Mouse (Mus musculus): ENCODE results near the gene Pigk. TPM values are rescaled to one million over a fixed set of nuclear protein-coding genes. Genes with fewer than 3 reads are reported as not detected.

Gene Pigk
- polyA plus RNA-seq, 1 experiment, result 5.8 TPM

DNA sequence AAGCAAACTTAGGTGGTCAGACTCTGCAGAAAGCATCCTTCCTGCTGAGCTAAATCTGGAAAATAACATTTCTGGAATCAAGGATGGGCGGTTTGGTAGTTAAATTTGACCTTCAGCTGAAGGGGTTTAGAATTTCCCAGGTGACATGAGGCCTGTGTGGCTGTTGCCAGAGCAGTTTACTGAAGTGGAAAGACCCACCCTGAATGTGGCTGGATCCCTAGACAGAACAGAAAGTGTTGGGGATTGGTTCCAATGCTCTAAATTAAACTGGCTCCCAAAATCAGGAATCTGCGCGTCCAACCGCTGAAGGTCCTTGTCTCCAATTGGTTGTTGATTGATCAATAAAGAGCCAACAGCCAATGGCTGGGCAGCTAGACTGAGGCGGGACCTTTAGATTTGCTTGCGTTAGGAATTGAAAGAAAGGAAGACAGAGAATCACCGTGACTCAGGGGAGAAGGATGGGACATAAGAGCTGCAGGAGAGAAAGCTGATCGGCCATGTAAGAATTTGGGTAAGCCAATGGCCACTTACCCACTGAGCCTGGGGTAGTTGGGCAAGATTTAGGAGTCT is 11.5 kb upstream of the Pigk start:
- Histone ChIP-seq H3K4me3 (ENCODE audit: extremely low read depth, insufficient read depth, insufficient read length) (no peak overlapping the region), H3K4me1 (ENCODE audit: control insufficient read depth, insufficient read depth, insufficient read length) (no peaks in the 10 kb centered on the region), H3K36me3 (ENCODE audit: control insufficient read depth, insufficient read depth, low read length) (no peaks in the 10 kb centered on the region), H3K27ac (ENCODE audit: insufficient read depth, low read length) (no peak overlapping the region), H3K27me3 (ENCODE audit: control insufficient read depth, insufficient read depth, low read length) (no peaks in the 10 kb centered on the region)
- no peak for DNase-seq (ENCODE audit: low read depth in 1 of 2, low spot score in 2 of 2)
- TF ChIP-seq POLR2A (IDR thresholded peaks at IDR 0.05; ENCODE audit: low read depth, low read length) (no peak), CTCF (IDR thresholded peaks at IDR 0.05; ENCODE audit: extremely low read depth, insufficient read depth, insufficient read length, insufficient replicate concordance) (no peak)
- WGBS, result 66% methylated on average over 8 of the region's 8 CpGs

DNA sequence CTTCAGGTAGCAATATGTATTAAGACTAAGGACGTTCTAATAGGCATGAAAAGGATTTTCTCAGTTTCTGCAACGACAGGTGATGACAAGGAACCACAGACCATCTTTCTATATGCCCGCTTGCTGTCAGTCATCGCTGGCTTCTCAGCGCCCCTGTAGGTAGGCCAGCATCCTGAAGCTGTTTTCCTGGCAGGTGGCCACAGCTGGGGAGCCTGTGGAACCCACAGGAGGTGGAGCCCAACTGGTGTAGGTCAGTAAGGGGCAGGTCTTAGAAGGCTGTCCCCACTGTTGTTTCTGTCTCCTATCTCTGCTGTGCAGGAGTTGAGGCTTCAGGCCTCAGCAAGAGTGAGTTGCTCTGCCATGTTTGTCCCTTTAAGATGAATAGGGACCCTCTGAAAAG is 8.1 kb upstream of the Pigk start:
- 78% methylated on average over 5 of the region's 5 CpGs for WGBS

DNA sequence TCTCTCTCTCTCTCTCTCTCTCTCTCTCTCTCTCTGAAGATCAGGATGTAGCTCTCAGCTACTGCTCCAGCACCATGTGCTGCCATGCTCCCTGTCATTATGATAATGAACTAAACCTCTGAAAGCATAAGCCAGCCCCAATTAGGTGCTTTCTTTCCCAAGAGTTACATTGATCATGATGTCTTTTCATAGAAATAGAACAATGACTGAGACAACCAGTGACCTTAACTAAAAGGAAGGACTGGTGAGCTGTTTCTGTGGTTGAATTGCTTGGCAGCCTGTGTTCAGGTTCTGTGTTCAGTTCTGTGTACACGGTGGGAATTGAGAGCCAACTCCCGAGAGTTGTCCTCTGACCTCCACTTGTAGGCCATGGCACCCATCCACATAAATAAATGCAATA is 7.0 kb upstream of the Pigk start:
- Histone ChIP-seq H3K36me3 (ENCODE audit: control insufficient read depth, insufficient read depth, low read length) (no peaks in the 10 kb centered on the region), H3K4me1 (ENCODE audit: control insufficient read depth, insufficient read depth, insufficient read length) (no peaks in the 10 kb centered on the region), H3K4me3 (ENCODE audit: extremely low read depth, insufficient read depth, insufficient read length) (no peak overlapping the region; the same call in 1 of the 2 replicates), H3K27ac (ENCODE audit: insufficient read depth, low read length) (no peak overlapping the region), H3K27me3 (ENCODE audit: control insufficient read depth, insufficient read depth, low read length) (peaks cover under 1% of the 10 kb centered on the region; the same call in 1 of the 2 replicates)
- 86% methylated on average over 2 of the region's 2 CpGs for WGBS
- TF ChIP-seq CTCF (IDR thresholded peaks at IDR 0.05; ENCODE audit: extremely low read depth, insufficient read depth, insufficient read length, insufficient replicate concordance) (no peak), POLR2A (IDR thresholded peaks at IDR 0.05; ENCODE audit: low read depth, low read length) (no peak)
- DNase-seq (ENCODE audit: low read depth in 1 of 2, low spot score in 2 of 2), result no peak

More for the DNA sequence above, 8.1 kb upstream of the Pigk start:
- no peak for TF ChIP-seq POLR2A (IDR thresholded peaks at IDR 0.05; ENCODE audit: low read depth, low read length)
- TF ChIP-seq CTCF (IDR thresholded peaks at IDR 0.05; ENCODE audit: extremely low read depth, insufficient read depth, insufficient read length, insufficient replicate concordance), result no peak
- Histone ChIP-seq H3K27ac (ENCODE audit: insufficient read depth, low read length) (no peak overlapping the region), H3K27me3 (ENCODE audit: control insufficient read depth, insufficient read depth, low read length) (no peaks in the 10 kb centered on the region; the same call in 1 of the 2 replicates), H3K4me3 (ENCODE audit: extremely low read depth, insufficient read depth, insufficient read length) (no peak overlapping the region), H3K36me3 (ENCODE audit: control insufficient read depth, insufficient read depth, low read length) (no peaks in the 10 kb centered on the region), H3K4me1 (ENCODE audit: control insufficient read depth, insufficient read depth, insufficient read length) (no peaks in the 10 kb centered on the region)
- DNase-seq (ENCODE audit: low read depth in 1 of 2, low spot score in 2 of 2), result no peak

DNA sequence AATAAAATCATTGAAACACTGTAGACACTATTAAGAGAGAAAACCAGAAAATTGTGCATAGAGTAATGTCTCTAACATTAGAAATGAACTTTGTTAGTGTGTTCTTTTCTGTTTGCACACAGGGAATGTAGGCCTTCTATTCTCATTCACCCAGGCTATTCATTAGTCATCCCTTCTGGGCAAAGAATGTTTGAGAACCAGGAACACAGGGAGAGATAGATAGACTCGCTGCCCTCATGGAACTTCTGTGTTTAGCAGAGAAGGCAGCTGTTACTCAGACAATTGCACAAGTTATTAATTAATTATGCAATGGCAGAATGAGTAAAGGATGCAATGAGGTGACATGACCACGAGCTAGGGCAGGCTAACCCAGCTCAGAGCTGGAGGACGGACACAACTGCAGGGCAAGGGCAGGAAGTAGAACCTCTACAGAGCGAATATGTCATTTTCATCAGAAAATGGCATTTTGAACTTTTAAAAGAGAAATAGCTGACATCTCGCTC is 6.5 kb upstream of the Pigk start:
- TF ChIP-seq CTCF (IDR thresholded peaks at IDR 0.05; ENCODE audit: extremely low read depth, insufficient read depth, insufficient read length, insufficient replicate concordance) (no peak), POLR2A (IDR thresholded peaks at IDR 0.05; ENCODE audit: low read depth, low read length) (no peak)
- peaks cover 2% of the 10 kb centered on the region; the same call in 1 of the 2 replicates for H3K27me3 ChIP-seq (ENCODE audit: control insufficient read depth, insufficient read depth, low read length)
- WGBS, result 77% methylated on average over 5 of the region's 5 CpGs
- no peak for DNase-seq (ENCODE audit: low read depth in 1 of 2, low spot score in 2 of 2)
- no peak overlapping the region for H3K4me3 ChIP-seq (ENCODE audit: extremely low read depth, insufficient read depth, insufficient read length)
- H3K4me1 ChIP-seq (ENCODE audit: control insufficient read depth, insufficient read depth, insufficient read length), result no peaks in the 10 kb centered on the region
- H3K27ac ChIP-seq (ENCODE audit: insufficient read depth, low read length), result no peak overlapping the region
- H3K36me3 ChIP-seq (ENCODE audit: control insufficient read depth, insufficient read depth, low read length), result no peaks in the 10 kb centered on the region

DNA sequence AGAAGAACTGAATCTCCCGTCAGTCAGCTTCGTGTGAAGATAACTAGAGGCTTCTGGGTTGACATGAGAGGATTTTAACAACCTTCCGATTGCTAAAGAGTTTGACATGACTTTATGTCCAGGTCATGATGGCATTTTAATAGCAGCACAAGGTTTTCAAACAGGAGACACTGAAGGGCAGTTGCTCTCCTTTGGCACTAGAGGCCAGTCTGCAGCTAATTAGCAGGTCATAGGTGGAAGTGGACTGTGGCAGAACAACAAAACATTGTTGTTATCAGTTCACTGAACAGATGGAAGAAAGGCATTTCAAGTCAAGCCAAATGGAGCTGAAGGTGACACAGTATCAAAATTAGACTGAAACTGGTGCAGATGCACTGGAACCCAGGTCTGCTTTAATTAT is 4.0 kb upstream of the Pigk start:
- H3K27ac ChIP-seq (ENCODE audit: insufficient read depth, low read length), result no peak overlapping the region
- H3K4me1 ChIP-seq (ENCODE audit: control insufficient read depth, insufficient read depth, insufficient read length), result no peaks in the 10 kb centered on the region; the same call in 1 of the 2 replicates
- no peaks in the 10 kb centered on the region for H3K36me3 ChIP-seq (ENCODE audit: control insufficient read depth, insufficient read depth, low read length)
- DNase-seq (ENCODE audit: low read depth in 1 of 2, low spot score in 2 of 2), result no peak
- TF ChIP-seq POLR2A (IDR thresholded peaks at IDR 0.05; ENCODE audit: low read depth, low read length), result no peak
- TF ChIP-seq CTCF (IDR thresholded peaks at IDR 0.05; ENCODE audit: extremely low read depth, insufficient read depth, insufficient read length, insufficient replicate concordance), result no peak
- peaks cover 2% of the 10 kb centered on the region; the same call in 1 of the 2 replicates for H3K27me3 ChIP-seq (ENCODE audit: control insufficient read depth, insufficient read depth, low read length)
- no peak overlapping the region for H3K4me3 ChIP-seq (ENCODE audit: extremely low read depth, insufficient read depth, insufficient read length)
- WGBS, result 89% methylated on average over 3 of the region's 3 CpGs

DNA sequence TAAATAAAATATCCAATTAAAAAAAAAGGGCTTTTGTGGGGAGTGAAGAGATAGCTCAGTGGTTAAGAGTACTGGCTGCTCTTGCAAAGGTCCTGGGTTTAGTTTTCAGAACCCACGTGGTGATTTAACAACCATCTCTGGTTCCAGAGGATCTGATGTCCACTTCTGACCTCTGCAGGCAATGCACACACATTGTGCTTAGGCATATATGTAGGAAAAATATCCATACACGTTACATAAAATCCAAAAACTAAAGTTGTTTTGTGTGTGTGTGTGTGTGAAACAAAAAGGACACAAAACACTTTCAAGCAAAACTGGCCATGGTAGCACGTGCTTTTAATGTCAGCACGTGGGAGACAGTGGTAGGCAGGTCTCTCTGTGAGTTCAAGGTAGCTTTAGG is 943 bp upstream of the Pigk start:
- Histone ChIP-seq H3K27me3 (ENCODE audit: control insufficient read depth, insufficient read depth, low read length) (peaks cover 2% of the 10 kb centered on the region; the same call in 1 of the 2 replicates), H3K27ac (ENCODE audit: insufficient read depth, low read length) (no peak overlapping the region), H3K4me1 (ENCODE audit: control insufficient read depth, insufficient read depth, insufficient read length) (no peaks in the 10 kb centered on the region; the same call in 1 of the 2 replicates), H3K4me3 (ENCODE audit: extremely low read depth, insufficient read depth, insufficient read length) (no peak overlapping the region), H3K36me3 (ENCODE audit: control insufficient read depth, insufficient read depth, low read length) (no peaks in the 10 kb centered on the region)
- WGBS, result 77% methylated on average over 4 of the region's 4 CpGs
- no peak for TF ChIP-seq CTCF (IDR thresholded peaks at IDR 0.05; ENCODE audit: extremely low read depth, insufficient read depth, insufficient read length, insufficient replicate concordance)
- no peak for TF ChIP-seq POLR2A (IDR thresholded peaks at IDR 0.05; ENCODE audit: low read depth, low read length)
- no peak for DNase-seq (ENCODE audit: low read depth in 1 of 2, low spot score in 2 of 2)

DNA sequence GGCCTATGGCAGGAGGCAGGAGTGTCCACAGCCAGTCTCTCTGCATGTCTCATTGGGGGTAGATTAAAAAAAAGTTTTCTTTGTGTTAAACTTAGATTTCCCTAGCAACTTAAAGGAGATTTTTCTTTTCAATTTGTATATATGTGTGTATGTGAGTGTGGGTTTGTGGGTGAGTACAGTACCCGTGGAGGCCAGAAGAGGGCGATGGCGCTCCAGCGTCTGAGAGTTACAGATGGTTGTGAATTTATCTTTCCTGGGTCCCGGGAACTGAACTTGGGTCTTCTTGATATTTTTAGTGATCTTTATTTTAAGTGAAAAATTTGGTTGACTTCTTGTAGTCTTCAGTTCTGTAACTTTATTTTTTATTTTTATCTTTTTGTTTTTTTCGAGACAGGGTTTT is 7.4 kb downstream of the Pigk start:
- Histone ChIP-seq H3K36me3 (ENCODE audit: control insufficient read depth, insufficient read depth, low read length) (peaks cover 1% of the 10 kb centered on the region; the same call in 1 of the 2 replicates), H3K27ac (ENCODE audit: insufficient read depth, low read length) (no peak overlapping the region), H3K4me3 (ENCODE audit: extremely low read depth, insufficient read depth, insufficient read length) (no peak overlapping the region), H3K4me1 (ENCODE audit: control insufficient read depth, insufficient read depth, insufficient read length) (no peaks in the 10 kb centered on the region), H3K27me3 (ENCODE audit: control insufficient read depth, insufficient read depth, low read length) (no peaks in the 10 kb centered on the region)
- WGBS, result 89% methylated on average over 6 of the region's 6 CpGs
- DNase-seq (ENCODE audit: low read depth in 1 of 2, low spot score in 2 of 2), result no peak
- TF ChIP-seq POLR2A (IDR thresholded peaks at IDR 0.05; ENCODE audit: low read depth, low read length) (no peak), CTCF (IDR thresholded peaks at IDR 0.05; ENCODE audit: extremely low read depth, insufficient read depth, insufficient read length, insufficient replicate concordance) (no peak)

Data from spleen, adult 2 months (tissue).